Mouse (Mus musculus): Measurements from ENCODE around the gene Mapk8ip3. TPM values are rescaled to one million over a fixed set of nuclear protein-coding genes. Genes with fewer than 3 reads are reported as not detected.
A peak's percentile ranks its signal among the peaks of the same experiment; 100 is the strongest.
"Not testable (repeated sequence)": the region's sequence is repeated elsewhere in the genome, so short reads cannot be mapped to it uniquely, and the experiment has no call there.

Mapk8ip3 gene
- polyA plus RNA-seq, 1 experiment from 2014 or later = 31.8 TPM

DNA sequence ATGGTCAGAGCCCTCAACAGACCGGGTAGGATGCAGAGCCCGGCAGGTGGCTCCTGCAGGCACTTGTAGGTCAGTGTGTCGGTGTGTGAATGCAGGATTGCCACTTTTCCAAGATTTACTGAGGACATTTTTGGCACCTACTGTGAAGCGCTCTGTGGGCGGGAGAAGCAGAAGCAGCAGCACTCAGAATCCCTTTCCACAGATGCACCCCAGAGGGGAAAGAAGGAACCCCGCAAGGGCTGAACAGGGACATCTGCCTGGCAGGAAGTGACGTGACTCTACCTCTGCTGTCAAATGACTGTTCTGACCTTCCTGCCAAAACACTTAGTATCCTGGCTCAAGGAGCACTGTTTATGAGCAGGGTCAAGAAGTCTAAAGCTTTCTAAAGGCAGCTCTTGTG lies 6.3 kb upstream of the Mapk8ip3 start:
- Histone ChIP-seq H3K9ac (ENCODE audit: low read depth, low read length) (no peak overlapping the region), H3K4me3 (ENCODE audit: low read length) (no peak overlapping the region), H3K4me2 (replicated peaks; ENCODE audit: low read depth, low read length) (no peak overlapping the region), H3K4me1 (ENCODE audit: control insufficient read depth, insufficient read depth, low read length) (no peaks in the 10 kb centered on the region), H3K9me3 (ENCODE audit: control insufficient read depth, low read length) (no peaks in the 10 kb centered on the region), H3K27me3 (ENCODE audit: control insufficient read depth, insufficient read depth, low read length) (no peaks in the 10 kb centered on the region), H3K36me3 (ENCODE audit: control insufficient read depth, insufficient read depth, low read length) (peaks cover 47% of the 10 kb centered on the region), H3K27ac (ENCODE audit: low read depth, low read length) (no peak overlapping the region)
- 92% methylated on average over 7 of the region's 7 CpGs for WGBS
- ATAC-seq (ENCODE audit: low FRiP score, low TSS enrichment) = no peak

DNA sequence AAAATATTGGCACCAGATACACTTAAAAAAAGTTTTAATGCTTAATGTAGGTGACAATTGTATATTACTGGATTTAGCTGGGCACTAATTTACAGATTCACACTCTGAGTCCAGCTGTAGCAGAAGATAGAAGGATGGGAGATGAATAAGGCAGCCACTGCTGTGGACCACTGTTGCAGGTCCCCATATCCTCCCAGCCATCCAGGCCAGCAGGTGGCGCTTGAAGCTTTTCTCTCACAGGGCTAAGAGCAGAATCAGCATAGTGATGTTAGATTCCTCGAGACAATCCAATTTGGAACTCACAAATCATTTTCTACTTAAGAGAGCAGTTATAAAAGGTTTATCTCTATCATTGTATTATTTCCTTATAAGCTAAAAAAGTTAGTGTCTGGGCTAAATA lies 5.7 kb upstream of the Mapk8ip3 start:
- H3K4me3 ChIP-seq (ENCODE audit: low read length); ATAC-seq (ENCODE audit: low FRiP score, low TSS enrichment); H3K9ac ChIP-seq (ENCODE audit: low read depth, low read length); H3K4me1 ChIP-seq (ENCODE audit: control insufficient read depth, insufficient read depth, low read length); H3K27ac ChIP-seq (ENCODE audit: low read depth, low read length); H3K9me3 ChIP-seq (ENCODE audit: control insufficient read depth, low read length); H3K27me3 ChIP-seq (ENCODE audit: control insufficient read depth, insufficient read depth, low read length); H3K4me2 ChIP-seq (replicated peaks; ENCODE audit: low read depth, low read length): not testable (repeated sequence)
- 22% methylated on average over 2 of the region's 2 CpGs for WGBS
- H3K36me3 ChIP-seq (ENCODE audit: control insufficient read depth, insufficient read depth, low read length) = peaks cover 42% of the 10 kb centered on the region

DNA sequence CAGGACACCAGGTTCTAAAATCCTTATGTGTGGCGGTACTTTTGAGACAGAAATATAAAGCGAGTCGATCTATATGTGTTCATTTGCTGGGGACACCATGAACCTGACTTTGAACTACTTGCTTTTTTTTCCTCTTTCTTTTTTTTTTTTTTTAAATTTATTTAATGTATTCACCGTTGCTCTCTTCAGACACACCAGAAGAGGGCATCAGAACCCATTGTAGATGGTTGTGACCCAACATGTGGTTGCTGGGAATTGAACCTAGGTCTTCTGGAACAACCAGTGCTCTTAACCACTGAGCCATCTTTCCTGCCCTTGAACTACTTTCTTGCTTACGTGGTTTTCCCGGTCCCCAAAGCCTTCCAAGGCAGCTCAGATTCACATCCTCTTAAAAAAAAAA lies 489 bp upstream of the Mapk8ip3 start:
- Histone ChIP-seq H3K27me3 (ENCODE audit: control insufficient read depth, insufficient read depth, low read length) (no peaks in the 10 kb centered on the region), H3K4me1 (ENCODE audit: control insufficient read depth, insufficient read depth, low read length) (peaks cover 17% of the 10 kb centered on the region), H3K4me2 (replicated peaks; ENCODE audit: low read depth, low read length) (peak overlapping the region; percentile 76), H3K9ac (ENCODE audit: low read depth, low read length) (peak overlapping the region; percentile 83), H3K36me3 (ENCODE audit: control insufficient read depth, insufficient read depth, low read length) (peaks cover 9% of the 10 kb centered on the region), H3K4me3 (ENCODE audit: low read length) (peak overlapping the region; percentile 99), H3K27ac (ENCODE audit: low read depth, low read length) (peak overlapping the region; percentile 81; the same call in 1 of the 2 replicates), H3K9me3 (ENCODE audit: control insufficient read depth, low read length) (no peaks in the 10 kb centered on the region)
- WGBS = 51% methylated on average over 6 of the region's 6 CpGs
- ATAC-seq (ENCODE audit: low FRiP score, low TSS enrichment) = no peak

DNA sequence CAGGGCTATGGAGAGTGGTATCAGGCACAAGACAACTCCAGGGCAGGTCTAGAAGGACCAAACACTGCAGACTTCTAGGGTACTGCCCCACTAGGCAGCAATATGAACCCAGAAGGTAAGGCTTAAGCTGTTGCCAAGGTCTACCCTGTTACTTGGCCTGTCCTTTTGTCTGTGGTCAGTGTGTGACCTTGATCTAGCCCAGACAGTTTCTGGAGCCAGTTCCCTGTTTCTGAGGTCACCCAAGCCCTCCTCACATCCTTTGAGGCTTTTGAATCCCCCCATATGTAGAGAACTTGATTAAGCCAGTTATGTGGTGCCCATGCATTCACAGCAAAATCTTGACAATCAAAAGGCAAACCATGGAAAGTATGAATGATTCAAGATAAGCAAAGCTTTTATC lies 1.1 kb downstream of the Mapk8ip3 start:
- no peaks in the 10 kb centered on the region for H3K9me3 ChIP-seq (ENCODE audit: control insufficient read depth, low read length)
- peak overlapping the region; percentile 99 for H3K4me3 ChIP-seq (ENCODE audit: low read length)
- peak overlapping the region; percentile 83; the same call in 1 of the 2 replicates for H3K9ac ChIP-seq (ENCODE audit: low read depth, low read length)
- H3K27ac ChIP-seq (ENCODE audit: low read depth, low read length) = no peak overlapping the region
- peaks cover 17% of the 10 kb centered on the region for H3K4me1 ChIP-seq (ENCODE audit: control insufficient read depth, insufficient read depth, low read length)
- H3K27me3 ChIP-seq (ENCODE audit: control insufficient read depth, insufficient read depth, low read length) = no peaks in the 10 kb centered on the region
- peak overlapping the region; percentile 76 for H3K4me2 ChIP-seq (replicated peaks; ENCODE audit: low read depth, low read length)
- peaks cover 9% of the 10 kb centered on the region for H3K36me3 ChIP-seq (ENCODE audit: control insufficient read depth, insufficient read depth, low read length)
- no peak for ATAC-seq (ENCODE audit: low FRiP score, low TSS enrichment)

DNA sequence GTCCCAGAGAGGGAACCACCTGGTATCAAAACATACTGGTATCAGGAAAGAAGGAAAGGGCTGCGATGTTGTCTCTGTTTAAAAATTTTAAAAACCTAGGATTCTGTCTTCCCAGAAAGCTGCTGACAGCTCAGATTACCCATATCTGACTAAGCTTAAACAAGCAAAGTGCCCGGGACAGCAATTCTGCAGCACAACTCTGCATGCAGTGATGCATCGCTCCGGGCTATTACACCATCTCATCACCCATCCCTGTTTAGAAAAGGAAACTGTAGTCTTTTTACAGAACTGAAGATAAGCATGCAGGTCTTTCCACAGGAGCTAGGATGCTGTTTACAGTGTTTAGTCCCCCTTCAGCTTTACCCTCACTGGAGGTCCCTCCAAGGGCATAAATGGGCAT lies 1.9 kb downstream of the Mapk8ip3 start:
- Histone ChIP-seq H3K27me3 (ENCODE audit: control insufficient read depth, insufficient read depth, low read length) (no peaks in the 10 kb centered on the region), H3K4me1 (ENCODE audit: control insufficient read depth, insufficient read depth, low read length) (peaks cover 17% of the 10 kb centered on the region), H3K9me3 (ENCODE audit: control insufficient read depth, low read length) (no peaks in the 10 kb centered on the region), H3K27ac (ENCODE audit: low read depth, low read length) (no peak overlapping the region), H3K9ac (ENCODE audit: low read depth, low read length) (peak overlapping the region; percentile 83; the same call in 1 of the 2 replicates), H3K36me3 (ENCODE audit: control insufficient read depth, insufficient read depth, low read length) (peaks cover 9% of the 10 kb centered on the region), H3K4me2 (replicated peaks; ENCODE audit: low read depth, low read length) (peak overlapping the region; percentile 76), H3K4me3 (ENCODE audit: low read length) (peak overlapping the region; percentile 99; the same call in 1 of the 2 replicates)
- no peak for ATAC-seq (ENCODE audit: low FRiP score, low TSS enrichment)
- WGBS = 73% methylated on average over 4 of the region's 4 CpGs

DNA sequence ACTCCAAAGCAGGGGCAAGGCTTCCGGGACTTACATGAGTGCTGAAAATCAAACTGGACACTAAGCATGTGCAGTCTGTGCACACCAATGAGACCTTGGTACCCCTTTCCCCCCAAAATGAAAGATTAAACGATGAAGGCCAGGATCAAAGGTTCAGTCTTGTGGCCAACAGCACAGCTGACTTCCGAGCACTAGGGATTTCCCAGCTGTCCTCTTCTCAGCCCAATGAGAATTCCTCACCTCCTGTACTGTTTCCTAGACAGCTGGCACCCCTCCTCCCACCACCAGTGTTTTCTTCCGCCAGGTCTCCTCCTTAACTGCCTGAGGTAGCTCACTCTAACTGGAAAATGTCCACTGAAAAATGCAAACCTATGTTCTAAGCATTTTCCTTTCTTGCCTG lies 3.6 kb downstream of the Mapk8ip3 start:
- Histone ChIP-seq H3K4me1 (ENCODE audit: control insufficient read depth, insufficient read depth, low read length) (peaks cover 17% of the 10 kb centered on the region), H3K36me3 (ENCODE audit: control insufficient read depth, insufficient read depth, low read length) (peaks cover 9% of the 10 kb centered on the region), H3K27me3 (ENCODE audit: control insufficient read depth, insufficient read depth, low read length) (no peaks in the 10 kb centered on the region), H3K9me3 (ENCODE audit: control insufficient read depth, low read length) (no peaks in the 10 kb centered on the region), H3K4me3 (ENCODE audit: low read length) (no peak overlapping the region), H3K9ac (ENCODE audit: low read depth, low read length) (no peak overlapping the region), H3K27ac (ENCODE audit: low read depth, low read length) (no peak overlapping the region), H3K4me2 (replicated peaks; ENCODE audit: low read depth, low read length) (no peak overlapping the region)
- WGBS = 76% methylated on average over 4 of the region's 4 CpGs
- no peak for ATAC-seq (ENCODE audit: low FRiP score, low TSS enrichment)

DNA sequence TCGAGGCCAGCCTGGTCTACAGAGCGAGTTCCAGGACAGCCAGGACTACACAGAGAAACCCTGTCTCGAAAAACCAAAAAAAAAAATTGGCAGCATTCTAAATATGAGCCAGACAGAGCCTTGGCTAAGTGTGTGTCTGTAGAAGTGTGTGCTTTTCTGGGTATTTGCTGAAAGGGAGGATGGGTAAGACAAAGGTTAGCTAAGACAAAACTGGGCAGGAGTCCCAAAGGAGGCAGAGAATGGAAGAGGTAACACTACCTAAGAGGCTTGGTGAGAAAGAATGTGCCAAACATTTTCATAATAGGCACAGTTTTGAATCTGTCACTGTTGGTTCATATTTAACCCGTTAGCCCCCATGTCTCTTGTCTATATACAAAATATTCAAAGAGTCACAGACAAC lies 4.3 kb downstream of the Mapk8ip3 start:
- Histone ChIP-seq H3K9ac (ENCODE audit: low read depth, low read length) (no peak overlapping the region), H3K27me3 (ENCODE audit: control insufficient read depth, insufficient read depth, low read length) (no peaks in the 10 kb centered on the region)

DNA sequence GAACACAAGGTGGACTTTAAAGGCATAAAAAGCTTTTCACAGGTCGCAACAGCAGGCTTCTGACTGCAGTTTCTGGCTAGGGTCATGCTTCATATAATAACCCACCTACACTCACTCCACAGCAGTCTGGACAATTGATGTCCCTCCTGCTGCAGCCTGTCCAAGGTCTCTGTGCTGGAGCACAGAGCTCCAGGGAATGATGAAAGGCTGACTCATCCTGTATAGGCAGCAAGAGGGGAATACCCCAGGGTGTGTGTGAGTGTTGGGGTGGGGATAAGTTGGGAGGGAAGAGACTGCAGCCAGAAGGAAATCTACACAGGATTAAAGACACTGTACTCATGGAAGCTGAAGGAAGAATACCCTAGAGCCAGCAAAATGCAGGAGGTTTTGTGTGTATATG lies 7.3 kb downstream of the Mapk8ip3 start:
- Histone ChIP-seq H3K27ac (ENCODE audit: low read depth, low read length) (no peak overlapping the region), H3K36me3 (ENCODE audit: control insufficient read depth, insufficient read depth, low read length) (peaks cover 40% of the 10 kb centered on the region), H3K9me3 (ENCODE audit: control insufficient read depth, low read length) (no peaks in the 10 kb centered on the region), H3K4me3 (ENCODE audit: low read length) (no peak overlapping the region), H3K4me2 (replicated peaks; ENCODE audit: low read depth, low read length) (no peak overlapping the region), H3K9ac (ENCODE audit: low read depth, low read length) (no peak overlapping the region), H3K4me1 (ENCODE audit: control insufficient read depth, insufficient read depth, low read length) (peaks cover 2% of the 10 kb centered on the region), H3K27me3 (ENCODE audit: control insufficient read depth, insufficient read depth, low read length) (no peaks in the 10 kb centered on the region)
- 69% methylated on average over 1 of the region's 1 CpGs for WGBS
- ATAC-seq (ENCODE audit: low FRiP score, low TSS enrichment) = no peak

More for the DNA sequence above, 4.3 kb downstream of the Mapk8ip3 start:
- WGBS = 90% methylated on average over 4 of the region's 4 CpGs
- Histone ChIP-seq H3K9me3 (ENCODE audit: control insufficient read depth, low read length) (no peaks in the 10 kb centered on the region), H3K4me3 (ENCODE audit: low read length) (no peak overlapping the region), H3K4me1 (ENCODE audit: control insufficient read depth, insufficient read depth, low read length) (peaks cover 17% of the 10 kb centered on the region), H3K36me3 (ENCODE audit: control insufficient read depth, insufficient read depth, low read length) (peaks cover 14% of the 10 kb centered on the region), H3K4me2 (replicated peaks; ENCODE audit: low read depth, low read length) (no peak overlapping the region), H3K27ac (ENCODE audit: low read depth, low read length) (no peak overlapping the region)
- ATAC-seq (ENCODE audit: low FRiP score, low TSS enrichment) = no peak

DNA sequence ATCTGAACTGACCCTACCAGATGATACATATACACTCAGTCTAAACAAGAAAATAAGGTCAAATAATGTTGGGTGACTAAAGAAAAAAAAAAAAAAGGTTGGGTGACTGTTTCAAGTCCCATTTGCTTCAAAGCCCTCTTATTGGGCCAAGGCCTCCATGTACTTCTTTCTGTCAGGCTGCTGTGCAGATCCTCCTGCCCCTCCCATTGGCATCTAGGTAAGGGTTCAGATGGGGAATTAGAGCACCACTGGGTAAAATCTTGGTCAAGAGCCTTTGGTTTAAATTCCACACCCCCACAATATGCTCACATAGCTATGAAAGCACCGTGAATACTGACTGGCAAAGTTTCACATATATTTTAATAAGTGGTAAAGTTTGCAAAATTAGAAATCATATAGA lies 13.5 kb downstream of the Mapk8ip3 start:
- Histone ChIP-seq H3K9ac (ENCODE audit: low read depth, low read length) (no peak overlapping the region), H3K27ac (ENCODE audit: low read depth, low read length) (no peak overlapping the region), H3K4me1 (ENCODE audit: control insufficient read depth, insufficient read depth, low read length) (no peaks in the 10 kb centered on the region), H3K36me3 (ENCODE audit: control insufficient read depth, insufficient read depth, low read length) (peaks cover 94% of the 10 kb centered on the region), H3K27me3 (ENCODE audit: control insufficient read depth, insufficient read depth, low read length) (no peaks in the 10 kb centered on the region), H3K9me3 (ENCODE audit: control insufficient read depth, low read length) (no peaks in the 10 kb centered on the region), H3K4me3 (ENCODE audit: low read length) (no peak overlapping the region), H3K4me2 (replicated peaks; ENCODE audit: low read depth, low read length) (no peak overlapping the region)
- no peak for ATAC-seq (ENCODE audit: low FRiP score, low TSS enrichment)
- WGBS = 91% methylated on average over 1 of the region's 1 CpGs

DNA sequence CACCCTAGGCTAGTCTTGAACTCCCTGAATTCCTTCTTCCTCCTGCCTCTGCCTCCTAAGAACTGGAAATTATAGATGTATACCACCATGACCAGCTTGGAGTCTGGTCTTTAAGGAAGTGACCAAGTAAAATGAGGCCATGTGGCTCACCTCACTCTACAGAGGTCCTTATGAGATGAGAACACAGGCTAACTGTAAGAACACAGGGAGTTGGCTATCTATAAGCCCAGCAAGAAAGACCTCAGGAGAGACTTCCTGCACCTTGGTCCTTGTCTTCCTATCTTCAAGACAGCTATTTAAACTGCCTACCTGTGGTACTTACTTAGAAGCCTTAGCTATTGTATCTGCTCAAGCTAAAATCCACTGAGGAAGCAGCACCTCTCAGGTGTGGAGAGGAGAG lies 22.8 kb downstream of the Mapk8ip3 start:
- peaks cover 94% of the 10 kb centered on the region for H3K36me3 ChIP-seq (ENCODE audit: control insufficient read depth, insufficient read depth, low read length)
- H3K27me3 ChIP-seq (ENCODE audit: control insufficient read depth, insufficient read depth, low read length) = no peaks in the 10 kb centered on the region
- H3K27ac ChIP-seq (ENCODE audit: low read depth, low read length) = no peak overlapping the region
- no peaks in the 10 kb centered on the region for H3K4me1 ChIP-seq (ENCODE audit: control insufficient read depth, insufficient read depth, low read length)
- ATAC-seq (ENCODE audit: low FRiP score, low TSS enrichment) = no peak
- no peak overlapping the region for H3K4me2 ChIP-seq (replicated peaks; ENCODE audit: low read depth, low read length)
- no peaks in the 10 kb centered on the region for H3K9me3 ChIP-seq (ENCODE audit: control insufficient read depth, low read length)
- no peak overlapping the region for H3K9ac ChIP-seq (ENCODE audit: low read depth, low read length)
- H3K4me3 ChIP-seq (ENCODE audit: low read length) = no peak overlapping the region
